Mouse (Mus musculus) CD4-positive, CD25-positive, alpha-beta regulatory T cell, adult 2 months (primary cell): ENCODE measurements around the gene Socs4.

ENCODE experiments used
- DNase-seq: peaks from one replicate; pipeline ENCODE4 v3.0.0-alpha.2; 2012; ENCODE audit warnings: low read depth, low spot score

Socs4 gene

GRCm38 (mm10) chr14:47276637-47277393 lies at the start of gene Socs4, which contains the start of gene Wdhd1:
Gene Socs4 (plus strand): TSS chr14:47276931.
Gene Wdhd1 (minus strand): TSS chr14:47276857.
- DNase-seq, result peak; percentile 97

GRCm38 (mm10) chr14:47229796-47230376 lies 46.8 kb upstream of the Socs4 start:
- DNase-seq, result no peak

DNA sequence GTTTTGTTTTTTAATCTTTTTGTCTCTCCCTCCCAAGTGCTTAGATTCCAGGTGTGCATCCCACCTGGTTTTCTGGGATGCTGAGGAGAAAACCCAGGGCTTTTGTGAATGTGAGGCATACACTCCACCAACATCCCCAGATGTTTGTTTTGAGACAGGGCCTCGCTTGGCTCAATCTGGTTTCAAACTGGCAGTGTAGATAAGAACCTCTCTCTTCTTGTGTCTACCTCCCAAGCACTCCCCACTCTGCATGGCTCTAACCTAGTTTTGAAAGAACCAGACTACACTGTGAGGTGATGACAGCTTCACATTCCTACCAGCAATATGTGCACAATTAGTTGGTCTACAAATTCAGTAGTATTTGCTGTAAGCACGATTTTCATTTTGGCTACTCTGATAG lies 43.1 kb upstream of the Socs4 start:
- DNase-seq, result no peak

DNA sequence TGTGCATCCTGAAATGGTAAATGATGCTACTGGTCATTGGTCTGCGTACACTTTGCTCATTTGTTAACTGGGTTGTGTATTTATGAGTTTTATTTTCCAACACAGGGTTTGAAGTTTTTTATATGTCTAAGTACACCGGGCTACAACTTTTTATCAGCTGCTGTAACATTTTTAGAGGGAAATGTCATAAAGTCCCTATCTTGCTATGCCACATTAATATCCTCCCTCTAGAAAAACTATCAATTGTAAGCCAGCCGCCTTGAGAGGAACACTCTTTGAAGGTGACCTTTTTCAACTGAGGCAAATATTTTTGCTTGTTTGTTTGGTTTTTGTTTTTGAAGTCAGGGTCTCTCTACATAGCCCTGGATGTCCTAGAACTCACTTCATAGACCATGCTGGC lies 42.7 kb upstream of the Socs4 start:
- DNase-seq, result no peak

DNA sequence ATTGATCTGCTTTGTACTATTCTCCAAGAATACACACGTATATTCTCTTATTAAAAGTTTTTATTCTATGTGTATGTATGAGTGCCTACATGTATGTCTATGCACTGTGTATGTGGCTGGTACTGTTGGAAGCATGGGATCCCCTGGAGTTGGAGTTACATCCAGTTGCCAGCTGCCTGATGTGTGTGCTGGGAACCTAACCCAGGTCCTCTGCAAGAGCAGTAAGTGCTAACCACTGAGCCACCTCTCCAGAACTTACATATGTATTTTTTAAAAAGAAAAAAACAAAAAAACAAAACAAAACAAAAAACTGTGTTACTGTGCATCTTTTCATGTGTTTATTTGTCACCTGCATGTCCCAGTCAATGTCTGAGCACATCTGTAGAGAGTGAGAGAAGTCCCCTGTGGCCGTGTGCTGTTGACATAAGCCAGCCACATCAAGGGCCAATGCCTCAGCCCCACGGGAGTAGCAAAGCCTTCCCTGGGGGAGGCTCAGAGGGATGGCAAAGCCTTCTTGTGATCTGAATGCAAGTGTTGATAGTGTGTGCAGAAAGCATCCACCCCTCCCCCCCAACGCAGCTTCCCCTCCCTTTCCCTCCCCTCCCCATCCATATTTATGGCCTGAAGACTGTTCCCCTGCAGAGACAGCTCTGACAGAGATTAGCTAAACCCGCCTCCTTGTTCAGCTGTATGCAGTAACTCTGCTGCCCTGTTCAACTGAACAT lies 42.0 kb upstream of the Socs4 start:
- DNase-seq, result no peak

DNA sequence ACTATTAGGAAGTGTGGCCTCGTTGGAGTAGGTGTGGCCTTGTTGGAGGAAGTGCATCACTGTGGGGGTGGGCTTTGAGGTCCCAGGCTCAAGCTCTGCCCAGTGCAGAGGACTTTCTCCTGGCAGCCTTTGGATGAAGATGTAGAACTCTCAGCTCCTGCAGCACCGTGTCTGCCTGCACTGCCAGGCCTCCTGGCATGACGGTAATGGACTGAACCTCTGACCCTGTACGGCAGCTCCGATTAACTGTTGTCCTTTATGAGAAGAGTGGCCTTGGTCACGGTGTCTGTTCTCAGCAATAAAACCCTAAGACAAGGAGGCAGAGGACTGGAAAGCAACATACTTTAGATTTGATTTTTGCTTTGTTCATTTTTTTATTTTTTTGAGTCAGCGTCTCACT lies 40.2 kb upstream of the Socs4 start:
- DNase-seq, result no peak

- no peak for DNase-seq
Observed at GRCm38 (mm10) chr14:47237286-47237685, 39.4 kb upstream of the Socs4 start.

DNA sequence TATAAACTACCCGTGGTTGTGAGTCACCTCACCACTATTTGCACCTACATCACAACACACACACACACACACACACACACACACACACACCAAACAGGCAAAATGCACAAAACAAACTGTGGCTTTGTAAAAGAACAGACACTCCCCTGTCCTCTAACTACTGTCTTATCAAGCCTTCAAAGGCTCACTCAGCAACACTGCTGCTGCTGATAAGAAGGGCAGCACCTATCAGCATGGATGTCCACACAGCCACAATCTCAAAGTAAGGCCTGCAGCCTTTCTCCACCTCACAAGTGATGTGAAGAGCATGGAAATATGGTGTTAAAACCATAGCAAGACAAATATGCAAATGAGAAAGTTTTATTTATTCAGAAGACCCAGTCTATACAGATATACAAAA lies 36.1 kb upstream of the Socs4 start:
- no peak for DNase-seq

- DNase-seq, result no peak
Observed at GRCm38 (mm10) chr14:47241046-47241445, 35.7 kb upstream of the Socs4 start.

DNA sequence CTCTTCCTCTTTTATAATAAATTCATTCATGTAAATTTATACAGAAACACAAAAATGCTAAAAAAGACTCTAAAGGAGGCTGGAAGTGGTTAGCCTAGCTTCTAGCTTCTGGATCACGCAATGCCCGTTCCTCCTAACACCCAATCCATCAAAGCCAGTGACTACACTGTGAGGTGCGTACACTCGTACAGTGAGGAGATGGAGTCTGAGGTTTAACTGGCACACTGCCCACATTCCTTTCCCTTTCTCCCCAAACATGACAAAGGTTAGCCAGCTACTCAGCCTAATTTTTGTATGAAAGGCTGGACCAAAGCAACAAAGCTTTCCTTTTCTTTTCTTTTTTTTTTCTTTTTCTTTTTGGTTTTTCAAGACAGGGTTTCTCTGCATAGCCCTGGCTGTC lies 34.0 kb upstream of the Socs4 start:
- no peak for DNase-seq

DNA sequence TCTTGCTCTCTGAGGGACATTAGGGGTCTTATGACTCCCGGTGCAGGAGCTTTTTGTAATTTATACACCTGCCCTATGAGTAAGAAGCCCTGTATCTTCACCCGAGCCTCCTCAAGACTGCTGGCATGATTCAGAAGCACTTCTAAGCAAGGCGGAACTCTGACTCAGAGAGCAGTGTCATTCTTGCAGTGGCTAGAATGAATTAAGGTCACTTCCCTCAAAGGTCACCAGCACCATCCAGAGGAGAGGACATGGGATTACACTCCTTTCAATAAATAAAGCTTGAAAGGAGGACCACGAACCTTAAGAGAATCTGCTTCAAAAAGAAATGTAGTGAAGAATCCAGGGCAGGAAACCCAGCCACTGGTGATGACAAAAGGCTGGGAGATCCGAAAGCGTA lies 26.9 kb upstream of the Socs4 start:
- DNase-seq, result no peak

DNA sequence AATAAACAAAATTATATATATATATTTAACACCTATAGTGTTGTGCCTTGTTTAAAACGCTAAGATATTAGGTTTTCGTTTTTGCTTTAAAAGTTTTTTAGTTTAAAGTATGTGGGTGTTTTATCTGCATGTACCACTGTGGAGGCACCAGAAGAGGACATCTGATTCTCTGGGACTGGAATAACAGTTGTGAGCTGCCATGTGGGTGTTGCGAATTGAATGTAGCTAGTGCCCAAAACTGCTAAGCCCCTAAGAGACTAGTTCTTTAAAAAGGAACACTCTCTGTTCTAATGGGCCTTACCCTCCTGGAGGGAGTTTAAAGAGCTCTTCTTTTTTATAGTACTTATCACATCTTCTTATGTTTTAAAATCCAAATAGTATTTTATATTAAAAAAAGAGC lies 11.9 kb upstream of the Socs4 start:
- DNase-seq, result no peak

DNA sequence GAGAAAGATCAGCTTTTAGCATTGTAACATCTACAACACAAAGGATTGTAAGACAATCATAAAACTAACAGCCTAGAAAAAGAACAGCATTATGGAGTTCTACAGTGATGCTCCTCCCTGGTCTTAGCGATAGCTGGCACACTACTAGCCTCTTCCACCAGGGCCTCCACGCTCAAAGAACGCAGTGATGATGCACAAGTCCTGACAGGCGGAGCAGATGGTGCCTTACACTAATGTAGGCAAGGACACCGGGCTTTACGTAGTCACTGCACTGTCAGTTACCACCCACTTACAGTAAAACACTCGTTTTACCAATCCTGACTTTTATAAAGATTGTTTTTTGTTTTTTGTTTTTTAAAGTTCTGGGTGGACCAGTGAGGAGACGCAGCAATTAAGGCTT lies 10.9 kb upstream of the Socs4 start:
- no peak for DNase-seq

DNA sequence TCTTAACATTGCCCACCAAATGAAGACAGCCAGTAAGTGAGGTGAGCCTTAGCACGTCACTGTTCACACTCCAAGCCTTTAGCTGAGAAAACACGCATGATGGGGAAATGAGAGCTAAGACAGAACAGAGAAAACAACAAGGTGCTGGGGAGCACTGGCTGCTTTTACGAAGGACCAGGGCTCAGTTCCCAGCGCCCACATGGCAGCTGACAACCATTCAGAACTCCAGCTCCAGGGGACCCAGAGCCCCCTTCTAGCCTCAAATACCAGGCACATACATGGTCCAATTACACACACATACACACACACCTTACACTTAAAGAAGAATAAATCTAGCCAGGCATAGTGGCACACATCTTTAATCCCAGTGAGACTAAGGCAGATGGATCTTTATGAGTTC lies 7.7 kb upstream of the Socs4 start:
- DNase-seq, result no peak

GRCm38 (mm10) chr14:47269706-47270105 lies 7.0 kb upstream of the Socs4 start:
- DNase-seq, result no peak

DNA sequence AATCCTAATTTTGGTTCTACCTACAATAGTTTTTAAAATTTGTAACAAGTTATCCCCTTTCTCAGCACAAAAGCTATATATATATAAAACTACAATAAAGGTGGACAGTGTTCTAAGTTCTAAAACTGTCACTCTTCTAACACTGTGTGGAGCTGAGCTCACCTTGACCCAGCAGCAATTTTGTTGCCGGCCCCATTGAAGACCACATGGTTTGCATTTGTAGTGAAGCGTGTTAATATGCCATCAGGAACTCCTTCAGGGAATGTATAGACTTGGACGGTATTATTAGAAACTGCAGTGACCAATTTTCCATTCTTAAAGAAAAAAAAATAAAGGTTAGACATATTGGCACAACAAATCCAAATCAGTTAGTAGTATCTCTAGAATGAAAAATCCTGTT lies 3.0 kb upstream of the Socs4 start:
- DNase-seq, result no peak

DNA sequence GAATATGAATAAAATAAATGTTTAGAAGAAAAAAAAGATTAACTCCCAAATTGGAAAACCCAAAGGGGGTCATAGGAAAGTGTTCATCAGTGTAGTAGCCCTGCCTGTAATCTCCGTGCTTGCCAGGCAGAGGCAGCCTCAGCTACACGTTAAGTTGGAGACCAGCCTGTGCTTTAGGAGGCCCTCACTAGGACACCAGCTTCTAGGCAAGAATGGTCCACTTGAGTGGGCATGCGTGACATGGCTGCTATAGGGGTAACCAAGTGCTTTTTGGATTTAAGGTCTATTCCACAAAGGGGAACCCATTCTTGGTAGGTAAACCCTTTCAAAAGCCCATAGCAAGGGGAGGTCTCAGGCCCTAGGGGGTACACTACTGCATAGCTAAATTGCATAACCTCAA lies 1.3 kb upstream of the Socs4 start:
- DNase-seq, result peak; percentile 8

DNA sequence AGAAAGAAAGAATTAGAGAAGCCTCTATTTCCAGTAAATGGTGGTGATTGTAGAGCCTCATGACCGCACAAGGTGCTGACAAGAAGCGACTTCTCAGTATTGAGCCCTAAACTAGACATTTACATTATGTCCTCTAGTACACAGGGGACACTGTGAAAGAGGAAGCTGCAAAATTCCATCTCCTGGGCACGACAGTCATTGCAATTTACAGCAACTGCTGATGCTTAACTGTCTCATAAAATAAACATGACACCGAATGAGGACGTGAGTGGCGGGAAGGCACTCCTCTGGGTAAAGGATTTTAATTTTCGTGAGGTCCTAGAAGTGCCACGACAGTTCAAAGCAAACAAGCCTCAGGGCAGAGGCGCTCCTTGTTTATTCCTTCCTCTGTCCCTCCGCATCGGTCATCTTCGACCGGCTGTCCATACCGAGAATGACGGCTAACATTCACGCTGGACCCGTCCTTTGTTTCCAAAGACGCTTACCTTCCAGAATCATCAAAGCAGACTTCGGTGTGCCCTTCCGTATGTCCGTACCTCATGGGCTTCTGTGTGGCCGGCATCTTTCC lies 611 bp upstream of the Socs4 start:
- peak; percentile 43 for DNase-seq

- DNase-seq, result peak; percentile 31
Observed at GRCm38 (mm10) chr14:47279058-47279457, 2.3 kb downstream of the Socs4 start.

- no peak for DNase-seq
Observed at GRCm38 (mm10) chr14:47281535-47281934, 4.8 kb downstream of the Socs4 start.

DNA sequence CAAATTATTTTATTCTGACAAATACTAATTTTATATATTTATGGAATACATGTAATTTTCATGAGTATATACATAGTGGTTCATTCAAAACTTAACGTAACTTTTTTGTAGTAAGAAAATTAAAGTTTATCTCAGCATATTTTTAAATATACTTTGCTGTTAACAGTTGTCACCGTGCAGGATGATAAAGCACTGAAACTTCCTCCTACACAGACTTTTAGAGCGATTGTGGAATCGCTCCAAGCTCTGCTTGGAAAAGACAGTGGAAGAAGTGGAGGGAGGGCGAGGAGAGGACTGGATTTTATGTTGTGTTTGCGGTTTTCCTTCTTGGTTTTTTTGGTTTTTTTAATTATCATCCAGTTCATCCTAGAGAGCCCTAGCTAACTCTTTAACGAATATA lies 6.8 kb downstream of the Socs4 start:
- DNase-seq, result no peak

DNA sequence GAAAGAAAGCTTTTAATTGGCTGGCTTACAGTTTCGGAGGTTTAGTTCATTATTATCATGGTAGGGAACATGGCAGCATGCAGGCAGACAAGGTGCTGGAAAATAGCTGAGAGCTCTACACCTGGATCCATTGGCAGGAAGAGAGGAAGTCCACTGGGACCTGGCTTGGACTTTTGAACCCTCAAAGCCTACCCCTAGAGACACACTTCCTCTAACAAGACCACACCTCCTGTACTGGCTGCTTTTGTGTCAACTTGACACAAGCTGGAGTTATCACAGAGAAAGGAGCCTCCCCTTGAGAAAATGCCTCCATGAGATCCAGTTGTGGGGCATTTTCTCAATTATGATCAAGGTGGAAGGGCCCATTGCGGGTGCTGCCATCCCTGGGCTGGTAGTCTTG lies 8.5 kb downstream of the Socs4 start:
- no peak for DNase-seq

GRCm38 (mm10) chr14:47286215-47286614 lies 9.5 kb downstream of the Socs4 start:
- no peak for DNase-seq
